Mouse (Mus musculus) kidney, postnatal 0 days (tissue): ENCODE results near the gene Gm16181. TPM values are rescaled to one million over a fixed set of nuclear protein-coding genes. Genes with fewer than 3 reads are reported as not detected.

ENCODE experiments used
- ATAC-seq: fragments of 200-750 bp; cut with Nextera tagmentation; replicated peaks from 2 replicates; pipeline ENCODE4 v1.8.0; 2017; ENCODE audit warnings: low read depth, moderate number of reproducible peaks, moderate TSS enrichment, moderate library complexity; ENCODE audit not compliant: low FRiP score
- DNase-seq: peaks from one replicate; pipeline ENCODE4 v3.0.0-alpha.2; 2016; ENCODE audit warnings: low spot score
- H3K27ac ChIP-seq: fragments of 300-500 bp; sonication (generic); 2 replicates; pipeline ENCODE4 v1.5.1; 2014; ENCODE audit warnings: mild to moderate bottlenecking
- H3K27me3 ChIP-seq: fragments of 300-500 bp; sonication (generic); 2 replicates; pipeline ENCODE4 v1.6.1; 2014; ENCODE audit warnings: low read length, mixed read lengths; ENCODE audit not compliant: insufficient read depth
- H3K36me3 ChIP-seq: fragments of 300-500 bp; sonication (generic); 2 replicates; pipeline ENCODE4 v1.6.1; 2014; ENCODE audit warnings: low read length, mixed read lengths; ENCODE audit not compliant: insufficient read depth
- H3K4me1 ChIP-seq: fragments of 300-500 bp; sonication (generic); replicated peaks from 2 replicates; pipeline ENCODE4 v1.6.1; 2014; ENCODE audit warnings: antibody characterized with exemption, low read length, mixed read lengths; ENCODE audit not compliant: insufficient read depth
- H3K4me2 ChIP-seq: fragments of 300-500 bp; sonication (generic); 2 replicates; pipeline ENCODE4 v1.6.1; 2014; ENCODE audit warnings: mild to moderate bottlenecking, low read length, moderate library complexity, mixed read lengths
- H3K4me3 ChIP-seq: fragments of 300-500 bp; sonication (generic); replicated peaks from 2 replicates; pipeline ENCODE4 v1.5.1; 2014; ENCODE audit warnings: low read depth, low read length
- H3K9ac ChIP-seq: fragments of 300-500 bp; sonication (generic); 2 replicates; pipeline ENCODE4 v1.6.1; 2014; ENCODE audit warnings: low read depth, low read length
- H3K9me3 ChIP-seq: fragments of 300-500 bp; sonication (generic); replicated peaks from 2 replicates; pipeline ENCODE4 v1.6.1; 2016; ENCODE audit warnings: low read length, inconsistent platforms, mixed read lengths
- CTCF ChIP-seq: IDR thresholded peaks from 2 replicates; pipeline ENCODE4 v1.5.1; 2016; ENCODE audit warnings: antibody characterized with exemption, low read depth, mild to moderate bottlenecking, moderate library complexity
- WGBS: fragments of 180-500 bp; shearing (Covaris S2); extraction: QIAGEN DNeasy Blood & Tissue Kit; methylation state at CpG from one replicate; pipeline ENCODE4 v1.1.7; 2014; 5-methylcytosine and 5-hydroxymethylcytosine counted together
- polyA plus RNA-seq: library from polyadenylated mRNA; unstranded; fragments of >200 nt; fragmentation: Nextera tagmentation; extraction: Ambion mirVana; gene quantifications from 2 replicates; pipeline ENCODE4 v1.2.1, GENCODE M21; 2015

Gene Gm16181
- polyA plus RNA-seq, 1 experiment from 2014 or later, result 0.25 TPM

DNA sequence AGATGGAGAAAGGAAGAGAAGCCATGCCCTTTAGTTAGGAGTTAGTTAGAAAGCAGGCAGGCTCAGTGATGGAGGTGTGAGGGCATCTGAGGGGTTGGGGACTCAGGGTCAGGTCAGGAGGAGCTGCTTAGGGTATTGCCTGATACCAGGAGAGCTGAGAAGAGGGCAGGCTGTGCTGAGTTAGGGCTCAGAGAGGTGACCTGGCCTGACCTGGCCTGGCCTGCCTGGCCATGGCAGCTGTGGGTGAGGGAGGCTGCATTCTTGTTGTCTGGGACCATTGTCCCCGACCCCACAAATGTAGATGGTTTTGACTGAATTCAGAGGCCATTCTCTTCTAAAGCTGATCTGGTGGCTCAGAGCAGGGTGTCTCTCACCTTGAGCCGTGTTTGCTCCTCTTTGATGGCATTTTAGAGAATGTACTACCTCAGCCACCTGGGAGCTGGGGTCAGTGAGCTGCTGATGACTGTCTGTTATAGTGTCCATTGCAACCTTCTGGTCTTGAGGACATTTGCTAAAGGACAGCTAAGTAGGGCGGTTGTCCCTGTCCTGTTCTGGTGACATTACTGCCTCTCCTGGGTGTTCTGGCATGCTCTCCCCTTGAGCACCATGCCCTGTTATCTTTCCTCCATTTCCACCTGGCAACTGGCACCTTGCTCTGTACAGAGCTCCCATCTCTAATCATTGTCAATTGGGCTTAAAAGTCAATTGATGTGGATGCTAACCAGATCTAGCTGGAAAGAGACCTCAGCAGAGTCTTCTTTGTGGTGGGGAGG is 29.9 kb downstream of the Gm16181 start:
- no peaks in the 10 kb centered on the region for H3K9me3 ChIP-seq
- H3K27me3 ChIP-seq, result no peaks in the 10 kb centered on the region
- no peak overlapping the region for H3K27ac ChIP-seq
- H3K4me2 ChIP-seq, result no peak overlapping the region
- WGBS, result 85% methylated on average over 3 of the region's 3 CpGs
- TF ChIP-seq CTCF, result no peak
- no peaks in the 10 kb centered on the region; the same call in 1 of the 2 replicates for H3K4me1 ChIP-seq
- ATAC-seq (no peak), DNase-seq (no peak)
- H3K9ac ChIP-seq, result no peak overlapping the region
- H3K4me3 ChIP-seq, result no peak overlapping the region
- H3K36me3 ChIP-seq, result peaks cover 75% of the 10 kb centered on the region

DNA sequence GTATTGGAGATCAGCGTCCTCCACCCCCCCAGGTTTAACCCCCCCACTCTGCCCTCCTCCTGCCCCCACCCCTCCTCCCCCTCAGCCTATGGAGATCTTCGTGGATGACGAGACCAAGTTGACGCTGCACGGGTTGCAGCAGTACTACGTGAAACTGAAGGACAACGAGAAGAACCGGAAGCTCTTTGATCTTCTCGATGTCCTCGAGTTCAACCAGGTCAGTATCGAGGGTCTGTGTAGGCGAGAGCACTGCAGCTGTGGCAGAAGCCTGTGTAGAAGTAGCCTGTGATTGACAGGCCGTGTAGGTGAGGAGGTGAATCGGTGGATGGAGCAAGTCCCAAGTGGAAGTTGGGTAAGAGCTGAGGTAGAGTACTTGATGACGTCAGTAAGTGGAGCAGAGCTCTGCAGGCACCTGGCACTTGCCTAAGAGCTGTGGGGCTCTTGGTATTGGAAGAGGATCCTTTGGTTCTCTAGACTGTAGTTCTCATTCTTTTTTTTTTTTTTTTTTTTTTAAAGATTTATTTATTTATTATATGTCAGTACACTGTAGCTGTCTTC is 30.6 kb downstream of the Gm16181 start:
- no peaks in the 10 kb centered on the region for H3K9me3 ChIP-seq
- H3K9ac ChIP-seq, result no peak overlapping the region
- no peaks in the 10 kb centered on the region; the same call in 1 of the 2 replicates for H3K4me1 ChIP-seq
- H3K27ac ChIP-seq, result no peak overlapping the region
- TF ChIP-seq CTCF, result no peak
- WGBS, result 78% methylated on average over 15 of the region's 15 CpGs
- no peak for ATAC-seq
- peaks cover 72% of the 10 kb centered on the region for H3K36me3 ChIP-seq
- no peak for DNase-seq
- H3K27me3 ChIP-seq, result no peaks in the 10 kb centered on the region
- no peak overlapping the region for H3K4me3 ChIP-seq
- no peak overlapping the region for H3K4me2 ChIP-seq

GRCm38 (mm10) chr17:35251981-35252380 is 31.3 kb downstream of the Gm16181 start:
- Histone ChIP-seq H3K27ac (no peak overlapping the region; the same call in 1 of the 2 replicates), H3K36me3 (peaks cover 64% of the 10 kb centered on the region), H3K9ac (no peak overlapping the region), H3K4me3 (no peak overlapping the region), H3K4me2 (no peak overlapping the region), H3K9me3 (no peaks in the 10 kb centered on the region), H3K27me3 (no peaks in the 10 kb centered on the region), H3K4me1 (no peaks in the 10 kb centered on the region; the same call in 1 of the 2 replicates)
- DNase-seq (no peak), ATAC-seq (no peak)
- TF ChIP-seq CTCF, result no peak
- WGBS, result 69% methylated on average over 5 of the region's 5 CpGs

GRCm38 (mm10) chr17:35252619-35253292 is 32.1 kb downstream of the Gm16181 start:
- no peaks in the 10 kb centered on the region for H3K4me1 ChIP-seq
- no peaks in the 10 kb centered on the region for H3K9me3 ChIP-seq
- 0 out of 2 replicates have a peak, but pooled peaks have one; percentile 2 for TF ChIP-seq CTCF
- no peak overlapping the region; the same call in 1 of the 2 replicates for H3K27ac ChIP-seq
- H3K4me3 ChIP-seq, result no peak overlapping the region
- H3K27me3 ChIP-seq, result no peaks in the 10 kb centered on the region
- no peak overlapping the region for H3K9ac ChIP-seq
- no peak overlapping the region for H3K4me2 ChIP-seq
- DNase-seq, result no peak
- ATAC-seq, result no peak
- WGBS, result 80% methylated on average over 18 of the region's 18 CpGs
- peaks cover 56% of the 10 kb centered on the region for H3K36me3 ChIP-seq

DNA sequence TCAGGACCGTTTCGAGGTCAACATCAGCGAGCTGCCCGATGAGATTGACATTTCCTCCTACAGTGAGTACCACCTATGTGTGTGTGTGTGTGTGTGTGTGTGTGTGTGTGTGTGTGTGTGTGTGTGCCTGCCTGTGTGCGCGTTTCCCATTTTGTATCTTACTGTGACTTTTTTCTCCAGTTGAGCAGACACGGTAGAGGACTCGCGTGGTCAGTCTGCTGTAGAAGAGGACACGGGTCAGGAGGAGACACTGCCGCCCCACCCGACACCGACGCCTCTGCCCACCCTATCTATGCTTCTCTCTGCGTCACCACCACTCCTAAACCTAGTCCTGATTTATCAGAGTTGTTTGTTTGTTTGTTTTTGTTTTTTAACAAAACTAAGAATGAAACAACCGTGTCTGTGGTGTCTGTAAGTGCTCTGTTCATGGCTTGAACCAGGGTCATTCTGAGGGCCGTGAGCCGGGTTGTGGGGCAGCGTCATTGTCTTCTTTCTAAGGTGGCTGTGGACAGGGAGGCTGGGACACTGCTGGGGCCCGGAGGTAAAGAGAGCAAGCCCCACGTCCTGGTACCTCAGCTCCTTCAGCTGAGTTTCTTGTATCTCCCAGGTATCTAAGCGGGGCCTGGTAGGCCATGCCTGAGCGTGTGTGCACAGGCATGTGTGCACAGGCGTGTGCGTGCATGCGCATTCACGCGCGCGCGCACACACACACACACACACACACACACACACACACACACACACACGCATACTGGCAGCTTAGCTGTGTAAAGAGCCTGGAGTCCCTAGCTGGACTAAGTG is 32.9 kb downstream of the Gm16181 start:
- WGBS, result 82% methylated on average over 32 of the region's 32 CpGs

More for the DNA sequence above, 32.9 kb downstream of the Gm16181 start:
- ATAC-seq (no peak; the same call in 1 of the 2 replicates), DNase-seq (no peak)
- no peak for TF ChIP-seq CTCF
- Histone ChIP-seq H3K9me3 (no peaks in the 10 kb centered on the region), H3K27ac (no peak overlapping the region), H3K27me3 (no peaks in the 10 kb centered on the region), H3K36me3 (peaks cover 53% of the 10 kb centered on the region), H3K4me2 (no peak overlapping the region), H3K4me1 (no peaks in the 10 kb centered on the region), H3K9ac (no peak overlapping the region), H3K4me3 (no peak overlapping the region)
